Mouse (Mus musculus): ENCODE measurements around the gene Itih5. TPM values are rescaled to one million over a fixed set of nuclear protein-coding genes. Genes with fewer than 3 reads are reported as not detected.
A peak's percentile ranks its signal among the peaks of the same experiment; 100 is the strongest.

Gene Itih5
- polyA plus RNA-seq, 1 experiment, result 4.8 TPM

- Histone ChIP-seq H3K4me3 (replicated peaks; ENCODE audit: extremely low read depth, low read depth, low read length) (no peak overlapping the region), H3K4me1 (ENCODE audit: control insufficient read depth, insufficient read depth, low read length) (no peaks in the 10 kb centered on the region)
- TF ChIP-seq CTCF (IDR thresholded peaks at IDR 0.05; ENCODE audit: insufficient read depth, low read length) (no peak), POLR2A (IDR thresholded peaks at IDR 0.05; ENCODE audit: borderline replicate concordance, extremely low read depth, low read depth, low read length) (no peak)
- DNase-seq, result no peak
- WGBS, result 83% methylated on average over 4 of the region's 4 CpGs
Observed at GRCm38 (mm10) chr2:10162011-10162410, 8.6 kb downstream of the Itih5 start.

GRCm38 (mm10) chr2:10166635-10167034 lies 13.3 kb downstream of the Itih5 start:
- TF ChIP-seq POLR2A (IDR thresholded peaks at IDR 0.05; ENCODE audit: borderline replicate concordance, extremely low read depth, low read depth, low read length) (no peak), CTCF (IDR thresholded peaks at IDR 0.05; ENCODE audit: insufficient read depth, low read length) (no peak)
- DNase-seq, result no peak
- Histone ChIP-seq H3K4me1 (ENCODE audit: control insufficient read depth, insufficient read depth, low read length) (no peaks in the 10 kb centered on the region), H3K4me3 (replicated peaks; ENCODE audit: extremely low read depth, low read depth, low read length) (no peak overlapping the region)
- WGBS, result 38% methylated on average over 6 of the region's 6 CpGs

GRCm38 (mm10) chr2:10167283-10167682 lies 13.9 kb downstream of the Itih5 start:
- no peak for DNase-seq
- no peak for TF ChIP-seq CTCF (IDR thresholded peaks at IDR 0.05; ENCODE audit: insufficient read depth, low read length)
- TF ChIP-seq POLR2A (IDR thresholded peaks at IDR 0.05; ENCODE audit: borderline replicate concordance, extremely low read depth, low read depth, low read length), result no peak

DNA sequence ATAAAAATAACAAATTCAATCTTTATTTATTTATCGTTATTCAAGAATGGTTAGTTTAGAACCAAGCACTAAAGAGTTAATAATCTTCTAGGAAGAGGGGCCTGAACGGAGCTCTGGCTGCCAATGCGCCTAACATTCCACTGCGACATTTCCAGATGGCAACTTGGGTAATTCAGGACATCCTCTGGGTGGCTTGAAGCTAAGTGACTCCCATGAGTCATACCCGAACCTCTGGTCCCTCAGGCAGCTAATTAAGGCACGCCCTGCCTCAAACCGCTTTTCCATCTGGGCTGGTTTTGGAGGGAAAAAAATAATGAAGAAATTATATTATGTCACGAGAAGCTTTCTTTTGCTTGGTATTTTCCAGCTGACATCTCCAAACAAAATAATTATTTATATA lies 14.6 kb downstream of the Itih5 start:
- no peak for TF ChIP-seq CTCF (IDR thresholded peaks at IDR 0.05; ENCODE audit: insufficient read depth, low read length)
- no peak for TF ChIP-seq POLR2A (IDR thresholded peaks at IDR 0.05; ENCODE audit: borderline replicate concordance, extremely low read depth, low read depth, low read length)
- Histone ChIP-seq H3K4me1 (ENCODE audit: control insufficient read depth, insufficient read depth, low read length) (no peaks in the 10 kb centered on the region), H3K4me3 (replicated peaks; ENCODE audit: extremely low read depth, low read depth, low read length) (no peak overlapping the region)
- 49% methylated on average over 8 of the region's 8 CpGs for WGBS
- DNase-seq, result no peak

More at GRCm38 (mm10) chr2:10167283-10167682, 13.9 kb downstream of the Itih5 start:
- WGBS, result 76% methylated on average over 11 of the region's 11 CpGs
- H3K4me1 ChIP-seq (ENCODE audit: control insufficient read depth, insufficient read depth, low read length), result no peaks in the 10 kb centered on the region
- H3K4me3 ChIP-seq (replicated peaks; ENCODE audit: extremely low read depth, low read depth, low read length), result no peak overlapping the region

DNA sequence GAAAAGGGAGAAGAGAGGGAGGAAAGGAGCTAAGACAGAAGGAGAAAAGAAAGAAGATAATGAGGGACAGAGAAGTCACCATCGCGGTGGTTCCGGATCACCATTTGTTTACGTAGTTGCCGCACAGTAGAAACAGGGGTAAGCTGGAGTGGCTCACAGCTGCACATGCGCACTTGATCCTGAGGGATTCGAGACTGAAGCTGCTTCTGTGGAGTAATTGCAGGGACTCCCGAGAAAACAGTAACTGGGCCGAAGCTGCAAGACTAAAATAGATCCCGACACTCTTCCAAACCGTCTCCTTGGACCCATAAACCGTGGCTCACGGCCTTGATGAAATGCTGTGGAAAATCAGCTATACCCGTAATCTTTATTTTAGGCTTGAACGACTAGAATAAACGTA lies 16.6 kb downstream of the Itih5 start:
- H3K4me1 ChIP-seq (ENCODE audit: control insufficient read depth, insufficient read depth, low read length), result no peaks in the 10 kb centered on the region
- TF ChIP-seq CTCF (IDR thresholded peaks at IDR 0.05; ENCODE audit: insufficient read depth, low read length) (no peak), POLR2A (IDR thresholded peaks at IDR 0.05; ENCODE audit: borderline replicate concordance, extremely low read depth, low read depth, low read length) (no peak)
- 89% methylated on average over 16 of the region's 16 CpGs for WGBS
- no peak for DNase-seq
- H3K4me3 ChIP-seq (replicated peaks; ENCODE audit: extremely low read depth, low read depth, low read length), result no peak overlapping the region

GRCm38 (mm10) chr2:10193553-10193952 lies 40.2 kb downstream of the Itih5 start:
- Histone ChIP-seq H3K4me3 (replicated peaks; ENCODE audit: extremely low read depth, low read depth, low read length) (no peak overlapping the region), H3K4me1 (ENCODE audit: control insufficient read depth, insufficient read depth, low read length) (no peaks in the 10 kb centered on the region)
- 28% methylated on average over 3 of the region's 3 CpGs for WGBS
- no peak for DNase-seq
- TF ChIP-seq CTCF (IDR thresholded peaks at IDR 0.05; ENCODE audit: insufficient read depth, low read length) (no peak), POLR2A (IDR thresholded peaks at IDR 0.05; ENCODE audit: borderline replicate concordance, extremely low read depth, low read depth, low read length) (no peak)

GRCm38 (mm10) chr2:10195162-10195561 lies 41.8 kb downstream of the Itih5 start:
- Histone ChIP-seq H3K4me1 (ENCODE audit: control insufficient read depth, insufficient read depth, low read length) (no peaks in the 10 kb centered on the region; the same call in 1 of the 2 replicates), H3K4me3 (replicated peaks; ENCODE audit: extremely low read depth, low read depth, low read length) (no peak overlapping the region)
- TF ChIP-seq CTCF (IDR thresholded peaks at IDR 0.05; ENCODE audit: insufficient read depth, low read length) (0 out of 2 replicates have a peak, but pooled peaks have one; percentile 1), POLR2A (IDR thresholded peaks at IDR 0.05; ENCODE audit: borderline replicate concordance, extremely low read depth, low read depth, low read length) (no peak)
- no peak for DNase-seq
- WGBS, result 79% methylated on average over 3 of the region's 3 CpGs

- no peak for DNase-seq
Observed at GRCm38 (mm10) chr2:10199326-10199725, 46.0 kb downstream of the Itih5 start.

DNA sequence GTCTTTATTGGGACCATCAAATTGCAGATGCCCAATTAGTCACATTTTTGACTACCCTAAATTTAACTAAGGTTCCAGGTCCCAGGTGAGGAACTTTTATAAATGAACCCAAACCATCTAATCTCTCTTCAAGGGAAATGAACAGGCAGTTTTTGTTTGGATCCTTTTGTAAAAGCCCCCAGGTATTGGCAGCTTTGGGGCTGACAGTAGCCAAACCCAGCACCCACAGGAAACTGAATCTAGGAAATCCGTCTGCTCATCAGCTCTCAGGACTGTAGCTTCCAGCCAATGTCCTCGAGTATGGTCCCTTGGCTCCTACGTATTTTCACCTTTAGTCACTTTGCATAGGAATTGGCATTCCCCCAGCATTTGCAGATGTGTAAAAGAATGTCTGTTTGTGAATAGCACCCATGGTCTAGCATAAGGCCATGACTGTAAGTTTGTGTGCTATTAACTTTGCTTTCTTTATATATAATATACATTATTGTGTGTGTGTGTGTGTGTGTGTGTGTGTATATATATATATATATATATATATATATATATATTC lies 47.4 kb downstream of the Itih5 start:
- H3K4me3 ChIP-seq (replicated peaks; ENCODE audit: extremely low read depth, low read depth, low read length), result no peak overlapping the region
- 53% methylated on average over 3 of the region's 3 CpGs for WGBS
- TF ChIP-seq POLR2A (IDR thresholded peaks at IDR 0.05; ENCODE audit: borderline replicate concordance, extremely low read depth, low read depth, low read length) (no peak), CTCF (IDR thresholded peaks at IDR 0.05; ENCODE audit: insufficient read depth, low read length) (no peak)
- no peak for DNase-seq
- no peaks in the 10 kb centered on the region; the same call in 1 of the 2 replicates for H3K4me1 ChIP-seq (ENCODE audit: control insufficient read depth, insufficient read depth, low read length)

More at GRCm38 (mm10) chr2:10199326-10199725, 46.0 kb downstream of the Itih5 start:
- H3K4me3 ChIP-seq (replicated peaks; ENCODE audit: extremely low read depth, low read depth, low read length), result no peak overlapping the region
- WGBS, result 44% methylated on average over 2 of the region's 2 CpGs
- no peak for TF ChIP-seq CTCF (IDR thresholded peaks at IDR 0.05; ENCODE audit: insufficient read depth, low read length)
- no peak for TF ChIP-seq POLR2A (IDR thresholded peaks at IDR 0.05; ENCODE audit: borderline replicate concordance, extremely low read depth, low read depth, low read length)
- H3K4me1 ChIP-seq (ENCODE audit: control insufficient read depth, insufficient read depth, low read length), result no peaks in the 10 kb centered on the region; the same call in 1 of the 2 replicates

DNA sequence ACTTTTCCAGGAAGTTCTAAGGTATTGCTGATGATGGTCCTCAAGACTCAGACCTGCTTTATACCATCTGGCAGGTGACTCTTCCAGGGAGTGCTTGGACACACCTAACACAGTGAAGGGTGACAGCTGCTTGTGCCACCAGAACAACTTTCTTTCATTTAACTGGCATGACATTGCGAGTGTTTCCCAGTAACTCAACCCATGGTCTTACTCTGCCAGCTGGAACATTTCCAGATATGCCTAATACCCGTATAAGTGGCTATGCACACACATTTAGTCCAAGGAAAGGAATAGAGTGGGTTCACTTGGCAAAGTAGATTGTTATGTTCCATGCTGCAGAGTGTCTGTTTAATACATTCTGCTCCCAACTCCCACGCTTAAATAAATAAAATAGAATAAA lies 50.9 kb downstream of the Itih5 start:
- Histone ChIP-seq H3K4me1 (ENCODE audit: control insufficient read depth, insufficient read depth, low read length) (no peaks in the 10 kb centered on the region; the same call in 1 of the 2 replicates), H3K4me3 (replicated peaks; ENCODE audit: extremely low read depth, low read depth, low read length) (no peak overlapping the region)
- no peak for TF ChIP-seq POLR2A (IDR thresholded peaks at IDR 0.05; ENCODE audit: borderline replicate concordance, extremely low read depth, low read depth, low read length)
- no peak for TF ChIP-seq CTCF (IDR thresholded peaks at IDR 0.05; ENCODE audit: insufficient read depth, low read length)
- WGBS, result 59% methylated on average over 3 of the region's 3 CpGs
- DNase-seq, result no peak

Measured in lung, adult 2 months (tissue).